Mouse (Mus musculus) midbrain, postnatal 0 days (tissue): ENCODE results near the gene Btnl10. TPM values are rescaled to one million over a fixed set of nuclear protein-coding genes. Genes with fewer than 3 reads are reported as not detected.

ENCODE experiments used
- ATAC-seq: fragments of 200-750 bp; cut with Nextera tagmentation; 2 replicates; pipeline ENCODE4 v1.8.0; 2017; ENCODE audit warnings: moderate number of reproducible peaks, mild to moderate bottlenecking, moderate TSS enrichment, moderate library complexity; ENCODE audit not compliant: low FRiP score
- DNase-seq: peaks from one replicate; pipeline ENCODE4 v3.0.0-alpha.2; 2015; ENCODE audit warnings: low spot score
- H3K27ac ChIP-seq: fragments of 300-500 bp; sonication (generic); 2 replicates; pipeline ENCODE4 v1.5.1; 2014; ENCODE audit warnings: low read depth, mild to moderate bottlenecking, low read length, mixed read lengths
- H3K27me3 ChIP-seq: fragments of 300-500 bp; sonication (generic); 2 replicates; pipeline ENCODE4 v1.6.1; 2014; ENCODE audit warnings: low read length, control low read depth, mixed read lengths; ENCODE audit not compliant: insufficient read depth
- H3K36me3 ChIP-seq: fragments of 300-500 bp; sonication (generic); 2 replicates; pipeline ENCODE4 v1.6.1; 2014; ENCODE audit warnings: low read length, control low read depth, mixed read lengths; ENCODE audit not compliant: insufficient read depth
- H3K4me1 ChIP-seq: fragments of 300-500 bp; sonication (generic); 2 replicates; pipeline ENCODE4 v1.6.1; 2014; ENCODE audit warnings: mild to moderate bottlenecking, control low read depth, antibody characterized with exemption, low read length, mixed read lengths; ENCODE audit not compliant: insufficient read depth
- H3K4me2 ChIP-seq: fragments of 300-500 bp; sonication (generic); 2 replicates; pipeline ENCODE4 v1.6.1; 2014; ENCODE audit warnings: low read depth, mild to moderate bottlenecking, low read length, mixed read lengths; ENCODE audit not compliant: poor library complexity, severe bottlenecking
- H3K4me3 ChIP-seq: fragments of 300-500 bp; sonication (generic); 2 replicates; pipeline ENCODE4 v1.5.1; 2014; ENCODE audit warnings: low read depth, mild to moderate bottlenecking, low read length, moderate library complexity
- H3K9ac ChIP-seq: fragments of 300-500 bp; sonication (generic); replicated peaks from 2 replicates; pipeline ENCODE4 v1.6.1; 2014; ENCODE audit warnings: mild to moderate bottlenecking, low read length, moderate library complexity, mixed read lengths; ENCODE audit not compliant: poor library complexity, severe bottlenecking
- H3K9me3 ChIP-seq: fragments of 300-500 bp; sonication (generic); 2 replicates; pipeline ENCODE4 v1.6.1; 2016; ENCODE audit warnings: low read length, control low read depth
- CTCF ChIP-seq: IDR thresholded peaks from 2 replicates; pipeline ENCODE4 v1.5.1; 2016; ENCODE audit warnings: antibody characterized with exemption, mild to moderate bottlenecking
- WGBS: fragments of 180-500 bp; shearing (Covaris S2); extraction: QIAGEN DNeasy Blood & Tissue Kit; methylation state at CpG from one replicate; pipeline ENCODE4 v1.1.7; 2014; 5-methylcytosine and 5-hydroxymethylcytosine counted together
- polyA plus RNA-seq: library from polyadenylated mRNA; unstranded; fragments of >200 nt; fragmentation: Nextera tagmentation; extraction: Ambion mirVana; gene quantifications from 2 replicates; pipeline ENCODE4 v1.2.1, GENCODE M21; 2015
- total RNA-seq: library from RNA; depleted of rRNA; stranded (reverse); fragments of >200 nt; gene quantifications from 2 replicates; pipeline ENCODE4 v1.2.3, GENCODE M21; 2014

Gene Btnl10
- total and polyA plus RNA-seq, 2 experiments from 2014 or later, result 0.16 TPM; not detected in 1

GRCm38 (mm10) chr11:58914461-58915028 is 3.2 kb upstream of the Btnl10 start:
- Histone ChIP-seq H3K4me3 (peak overlapping the region; percentile 20), H3K9me3 (no peaks in the 10 kb centered on the region), H3K36me3 (no peaks in the 10 kb centered on the region), H3K27ac (no peak overlapping the region), H3K4me2 (peak overlapping the region; percentile 44), H3K27me3 (no peaks in the 10 kb centered on the region), H3K9ac (0 out of 2 replicates have a peak overlapping the region, but pooled peaks have one; percentile 9), H3K4me1 (no peaks in the 10 kb centered on the region)
- ATAC-seq (no peak), DNase-seq (peak; percentile 70)
- TF ChIP-seq CTCF, result peak; percentile 86
- 17% methylated on average over 17 of the region's 17 CpGs for WGBS

DNA sequence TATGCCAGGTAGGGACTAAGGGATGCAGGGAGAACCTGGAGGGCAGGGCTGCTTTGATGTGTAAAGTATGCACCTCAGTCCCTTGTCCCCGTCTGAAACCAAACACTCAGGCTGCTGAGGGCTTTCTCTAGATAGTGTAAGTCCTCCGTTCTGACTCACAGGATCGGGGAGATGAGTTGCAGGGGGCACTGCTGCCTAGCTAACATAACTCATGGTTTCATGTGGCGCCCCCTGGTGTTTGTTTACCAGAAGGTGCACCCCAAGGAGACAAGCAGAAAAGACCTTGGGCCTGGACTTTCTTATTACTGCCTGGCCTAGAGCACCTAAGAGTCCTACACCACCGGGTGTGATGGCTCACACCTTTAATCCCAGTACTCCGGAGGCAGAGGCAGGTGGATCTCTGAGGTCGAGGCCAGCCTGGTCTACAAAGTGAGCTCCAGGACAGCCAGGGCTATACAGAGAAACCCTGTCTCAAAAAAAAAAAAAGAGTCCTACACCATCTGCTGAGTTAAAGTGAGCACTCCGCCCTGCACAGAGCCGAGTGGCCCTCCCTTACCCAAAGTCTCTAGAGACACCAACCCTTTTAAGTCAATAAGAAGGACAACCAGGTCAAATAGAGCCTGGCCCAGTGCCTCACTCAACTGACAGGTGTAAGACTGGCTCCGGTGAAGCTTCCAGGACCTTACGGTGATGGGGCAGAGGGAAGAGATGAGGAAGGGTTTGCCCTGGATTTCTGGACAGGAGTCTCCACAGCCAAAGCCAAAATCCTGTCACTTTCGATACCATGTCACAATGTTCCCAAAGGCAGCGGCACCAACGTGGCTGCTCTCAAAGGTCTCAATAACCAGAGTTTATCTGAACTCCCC is 596 bp upstream of the Btnl10 start:
- DNase-seq, result peak; percentile 29
- Histone ChIP-seq H3K4me3 (no peak overlapping the region), H3K9ac (no peak overlapping the region), H3K27ac (no peak overlapping the region), H3K9me3 (no peaks in the 10 kb centered on the region), H3K4me1 (no peaks in the 10 kb centered on the region), H3K4me2 (no peak overlapping the region), H3K27me3 (no peaks in the 10 kb centered on the region), H3K36me3 (no peaks in the 10 kb centered on the region)
- peak; percentile 50 for TF ChIP-seq CTCF
- ATAC-seq, result no peak
- 59% methylated on average over 14 of the region's 14 CpGs for WGBS

- Histone ChIP-seq H3K4me3 (no peak overlapping the region), H3K27ac (no peak overlapping the region), H3K27me3 (no peaks in the 10 kb centered on the region), H3K4me2 (no peak overlapping the region), H3K9ac (no peak overlapping the region), H3K36me3 (no peaks in the 10 kb centered on the region), H3K9me3 (no peaks in the 10 kb centered on the region), H3K4me1 (no peaks in the 10 kb centered on the region)
- no peak for DNase-seq
- 81% methylated on average over 5 of the region's 5 CpGs for WGBS
- ATAC-seq, result no peak
- TF ChIP-seq CTCF, result no peak
Measured at GRCm38 (mm10) chr11:58918759-58919158, 1.1 kb downstream of the Btnl10 start.

- Histone ChIP-seq H3K27me3 (no peaks in the 10 kb centered on the region), H3K4me2 (no peak overlapping the region), H3K9ac (no peak overlapping the region), H3K4me1 (no peaks in the 10 kb centered on the region), H3K27ac (no peak overlapping the region), H3K4me3 (no peak overlapping the region), H3K9me3 (no peaks in the 10 kb centered on the region), H3K36me3 (no peaks in the 10 kb centered on the region)
- TF ChIP-seq CTCF, result 0 out of 2 replicates have a peak, but pooled peaks have one; percentile 9
- 79% methylated on average over 9 of the region's 9 CpGs for WGBS
- ATAC-seq, result no peak
- no peak for DNase-seq
Measured at GRCm38 (mm10) chr11:58922420-58922819, 4.7 kb downstream of the Btnl10 start.

- TF ChIP-seq CTCF, result no peak
Measured at GRCm38 (mm10) chr11:58926651-58927050, 8.9 kb downstream of the Btnl10 start.

DNA sequence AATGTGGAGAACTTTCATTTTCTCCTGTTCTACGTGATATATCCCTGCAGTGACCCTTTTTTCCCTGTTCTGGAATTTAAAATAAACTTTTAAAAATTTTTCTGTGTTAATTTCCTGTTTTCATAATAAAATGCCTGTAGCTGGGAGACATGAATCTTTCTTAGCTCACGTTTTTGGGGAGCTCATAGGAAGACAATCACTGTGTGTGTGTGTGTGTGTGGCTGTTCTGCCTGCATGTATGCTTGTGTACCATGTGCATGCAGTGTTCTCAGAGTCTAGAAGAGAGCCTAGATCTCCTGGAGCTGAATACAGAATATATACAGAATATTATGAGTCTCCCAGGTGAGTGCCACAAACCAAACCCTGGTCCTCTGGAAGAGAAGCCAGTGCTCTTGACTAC is 9.3 kb downstream of the Btnl10 start:
- no peak overlapping the region for H3K27ac ChIP-seq
- no peak overlapping the region for H3K4me3 ChIP-seq
- H3K9me3 ChIP-seq, result no peaks in the 10 kb centered on the region
- peaks cover 6% of the 10 kb centered on the region for H3K36me3 ChIP-seq
- H3K9ac ChIP-seq, result no peak overlapping the region
- no peak for ATAC-seq
- 70% methylated on average over 2 of the region's 2 CpGs for WGBS
- H3K4me2 ChIP-seq, result no peak overlapping the region
- DNase-seq, result no peak
- H3K4me1 ChIP-seq, result no peaks in the 10 kb centered on the region
- TF ChIP-seq CTCF, result no peak
- H3K27me3 ChIP-seq, result no peaks in the 10 kb centered on the region

More at GRCm38 (mm10) chr11:58926651-58927050, 8.9 kb downstream of the Btnl10 start:
- DNase-seq (no peak), ATAC-seq (no peak)
- H3K36me3 ChIP-seq, result peaks cover 2% of the 10 kb centered on the region; the same call in 1 of the 2 replicates
- no peaks in the 10 kb centered on the region for H3K9me3 ChIP-seq
- H3K27ac ChIP-seq, result no peak overlapping the region
- 91% methylated on average over 2 of the region's 3 CpGs for WGBS
- H3K4me2 ChIP-seq, result no peak overlapping the region
- H3K9ac ChIP-seq, result no peak overlapping the region
- H3K4me3 ChIP-seq, result no peak overlapping the region
- H3K4me1 ChIP-seq, result no peaks in the 10 kb centered on the region
- H3K27me3 ChIP-seq, result no peaks in the 10 kb centered on the region
